Mouse (Mus musculus): Measurements from ENCODE around the gene Iqgap2.

- TF ChIP-seq CTCF (conservative IDR thresholded peaks at IDR 0.05; ENCODE audit: insufficient read depth, insufficient read length, low read depth, low read length) (no peak), POLR2A (IDR thresholded peaks at IDR 0.05; ENCODE audit: low read depth, low read length) (no peak)
These were observed 18.5 kb upstream of the Iqgap2 start for GRCm38 (mm10) chr13:95910270-95910669.
